Mouse (Mus musculus): Measurements from ENCODE around the gene Sephs2. TPM values are rescaled to one million over a fixed set of nuclear protein-coding genes. Genes with fewer than 3 reads are reported as not detected.
"Not testable (repeated sequence)": the region's sequence is repeated elsewhere in the genome, so short reads cannot be mapped to it uniquely, and the experiment has no call there.

Sephs2 gene
- polyA plus RNA-seq, 1 experiment from 2014 or later, result 78.0 TPM

GRCm38 (mm10) chr7:127253341-127253740 lies 20.5 kb downstream of the Sephs2 start:
- Histone ChIP-seq H3K4me3 (ENCODE audit: low read depth, low read length) (peak overlapping the region; percentile 55), H3K27ac (ENCODE audit: low read depth, low read length) (no peak overlapping the region), H3K27me3 (ENCODE audit: control insufficient read depth, insufficient read depth, low read length) (no peaks in the 10 kb centered on the region), H3K9me3 (ENCODE audit: control insufficient read depth, low read length) (no peaks in the 10 kb centered on the region), H3K4me2 (ENCODE audit: low read depth) (peak overlapping the region; percentile 92), H3K36me3 (ENCODE audit: control insufficient read depth, insufficient read depth, low read length) (no peaks in the 10 kb centered on the region; the same call in 1 of the 2 replicates), H3K9ac (ENCODE audit: low read length) (no peak overlapping the region; the same call in 1 of the 2 replicates), H3K4me1 (ENCODE audit: control insufficient read depth, insufficient read depth, low read length) (peaks cover 9% of the 10 kb centered on the region; the same call in 1 of the 2 replicates)
- ATAC-seq (ENCODE audit: insufficient read depth, low FRiP score, low TSS enrichment) (no peak), DNase-seq (ENCODE audit: low spot score) (no peak)
- WGBS, result 82% methylated on average over 6 of the region's 6 CpGs

- 94% methylated on average over 2 of the region's 2 CpGs for WGBS
- H3K4me3 ChIP-seq (ENCODE audit: low read depth, low read length), result no peak overlapping the region
- ATAC-seq (ENCODE audit: insufficient read depth, low FRiP score, low TSS enrichment) (no peak), DNase-seq (ENCODE audit: low spot score) (peak; percentile 25)
- no peaks in the 10 kb centered on the region for H3K9me3 ChIP-seq (ENCODE audit: control insufficient read depth, low read length)
- H3K4me2 ChIP-seq (ENCODE audit: low read depth), result no peak overlapping the region
- H3K36me3 ChIP-seq (ENCODE audit: control insufficient read depth, insufficient read depth, low read length), result no peaks in the 10 kb centered on the region; the same call in 1 of the 2 replicates
- no peaks in the 10 kb centered on the region for H3K27me3 ChIP-seq (ENCODE audit: control insufficient read depth, insufficient read depth, low read length)
- no peak overlapping the region for H3K9ac ChIP-seq (ENCODE audit: low read length)
- H3K27ac ChIP-seq (ENCODE audit: low read depth, low read length), result no peak overlapping the region
- H3K4me1 ChIP-seq (ENCODE audit: control insufficient read depth, insufficient read depth, low read length), result peaks cover 9% of the 10 kb centered on the region; the same call in 1 of the 2 replicates
Measured at GRCm38 (mm10) chr7:127252414-127252813, 21.4 kb downstream of the Sephs2 start.

DNA sequence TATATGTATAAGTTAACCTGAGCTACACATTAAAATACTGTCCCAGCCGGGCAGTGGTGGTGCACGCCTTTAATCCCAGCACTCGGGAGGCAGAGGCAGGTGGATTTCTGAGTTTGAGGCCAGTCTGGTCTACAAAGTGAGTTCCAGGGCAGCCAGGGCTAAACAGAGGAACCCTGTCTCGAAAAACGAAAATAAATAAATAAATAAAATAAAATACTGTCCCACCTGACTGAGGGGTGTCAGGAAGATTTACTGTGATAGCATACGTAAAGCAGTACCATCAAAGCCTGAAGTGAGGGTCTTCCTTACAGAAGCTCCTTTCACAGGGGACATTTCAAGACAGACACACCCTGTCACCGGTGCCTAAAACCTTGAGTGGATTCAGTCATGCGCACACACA lies 23.3 kb downstream of the Sephs2 start:
- WGBS, result 91% methylated on average over 8 of the region's 8 CpGs
- not testable (repeated sequence) for H3K9me3 ChIP-seq (ENCODE audit: control insufficient read depth, low read length); H3K9ac ChIP-seq (ENCODE audit: low read length); ATAC-seq (ENCODE audit: insufficient read depth, low FRiP score, low TSS enrichment); H3K27ac ChIP-seq (ENCODE audit: low read depth, low read length); DNase-seq (ENCODE audit: low spot score); H3K36me3 ChIP-seq (ENCODE audit: control insufficient read depth, insufficient read depth, low read length); H3K4me3 ChIP-seq (ENCODE audit: low read depth, low read length); H3K27me3 ChIP-seq (ENCODE audit: control insufficient read depth, insufficient read depth, low read length); H3K4me2 ChIP-seq (ENCODE audit: low read depth)
- peaks cover 13% of the 10 kb centered on the region for H3K4me1 ChIP-seq (ENCODE audit: control insufficient read depth, insufficient read depth, low read length)

- Histone ChIP-seq H3K9ac (ENCODE audit: low read length) (peak overlapping the region; percentile 85), H3K27ac (ENCODE audit: low read depth, low read length) (peak overlapping the region; percentile 77), H3K36me3 (ENCODE audit: control insufficient read depth, insufficient read depth, low read length) (peaks cover 3% of the 10 kb centered on the region; the same call in 1 of the 2 replicates), H3K4me1 (ENCODE audit: control insufficient read depth, insufficient read depth, low read length) (peaks cover 14% of the 10 kb centered on the region), H3K27me3 (ENCODE audit: control insufficient read depth, insufficient read depth, low read length) (no peaks in the 10 kb centered on the region), H3K4me3 (ENCODE audit: low read depth, low read length) (peak overlapping the region; percentile 67), H3K9me3 (ENCODE audit: control insufficient read depth, low read length) (no peaks in the 10 kb centered on the region), H3K4me2 (ENCODE audit: low read depth) (peak overlapping the region; percentile 72)
- WGBS, result 12% methylated on average over 26 of the region's 33 CpGs
- DNase-seq (ENCODE audit: low spot score) (no peak), ATAC-seq (ENCODE audit: insufficient read depth, low FRiP score, low TSS enrichment) (peak; percentile 76)
Measured at GRCm38 (mm10) chr7:127244658-127245510, 29.0 kb downstream of the Sephs2 start.

DNA sequence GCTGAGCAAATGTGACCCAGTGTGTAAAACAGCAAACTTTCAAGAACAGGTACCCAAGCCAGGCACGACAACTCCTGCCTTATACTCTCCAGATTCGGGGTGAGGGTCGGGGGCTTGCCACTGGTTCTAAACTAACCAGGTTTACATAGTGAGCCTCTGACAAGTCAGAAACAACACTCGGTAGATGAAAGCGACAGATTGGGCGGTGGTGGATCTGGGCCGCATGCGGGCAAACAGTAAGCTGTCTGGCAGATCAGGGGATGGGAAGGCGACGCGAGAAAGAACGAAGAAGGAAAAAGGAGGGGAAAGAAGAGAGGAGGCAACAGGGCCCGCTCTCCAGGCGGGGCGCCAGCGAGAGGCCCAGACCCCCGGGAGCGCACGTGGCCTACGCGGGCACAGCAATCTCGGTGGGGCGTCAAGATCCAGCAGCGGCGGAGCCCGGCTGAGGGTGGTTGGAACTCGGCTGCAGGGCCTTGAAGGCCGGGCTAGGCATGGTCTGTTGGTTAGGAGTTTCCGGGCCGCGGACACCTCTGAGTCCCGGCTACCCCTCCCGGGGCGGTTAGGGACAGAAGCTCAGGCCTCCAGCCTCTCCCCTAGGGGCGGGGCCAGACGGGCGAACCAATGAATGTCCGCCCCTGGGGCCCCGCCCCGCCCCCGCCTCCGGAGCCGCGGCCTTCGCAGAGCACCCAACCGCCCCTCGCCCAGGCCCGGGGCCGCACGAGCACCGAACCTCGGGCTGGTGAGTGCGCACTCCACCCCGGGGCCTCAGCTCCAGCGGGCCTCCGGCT lies 29.8 kb downstream of the Sephs2 start, which contains the start of gene Zfp771:
Gene Zfp771 (plus strand): TSS at position 405 of the 788 bp plus-strand sequence.
- H3K27ac ChIP-seq (ENCODE audit: low read depth, low read length), result peak within 1 kb of the TSS; percentile 77
- H3K4me3 ChIP-seq (ENCODE audit: low read depth, low read length), result peak within 1 kb of the TSS; percentile 67
- WGBS, result 2% methylated on average over 47 of the region's 56 CpGs
- peaks cover 3% of the 10 kb centered on the region; the same call in 1 of the 2 replicates for H3K36me3 ChIP-seq (ENCODE audit: control insufficient read depth, insufficient read depth, low read length)
- H3K27me3 ChIP-seq (ENCODE audit: control insufficient read depth, insufficient read depth, low read length), result no peaks in the 10 kb centered on the region
- H3K4me1 ChIP-seq (ENCODE audit: control insufficient read depth, insufficient read depth, low read length), result peaks cover 14% of the 10 kb centered on the region
- peak within 1 kb of the TSS; percentile 72 for H3K4me2 ChIP-seq (ENCODE audit: low read depth)
- DNase-seq (ENCODE audit: low spot score), result peak; percentile 96
- H3K9me3 ChIP-seq (ENCODE audit: control insufficient read depth, low read length), result no peaks in the 10 kb centered on the region
- peak; percentile 93 for ATAC-seq (ENCODE audit: insufficient read depth, low FRiP score, low TSS enrichment)
- H3K9ac ChIP-seq (ENCODE audit: low read length), result peak within 1 kb of the TSS; percentile 85

DNA sequence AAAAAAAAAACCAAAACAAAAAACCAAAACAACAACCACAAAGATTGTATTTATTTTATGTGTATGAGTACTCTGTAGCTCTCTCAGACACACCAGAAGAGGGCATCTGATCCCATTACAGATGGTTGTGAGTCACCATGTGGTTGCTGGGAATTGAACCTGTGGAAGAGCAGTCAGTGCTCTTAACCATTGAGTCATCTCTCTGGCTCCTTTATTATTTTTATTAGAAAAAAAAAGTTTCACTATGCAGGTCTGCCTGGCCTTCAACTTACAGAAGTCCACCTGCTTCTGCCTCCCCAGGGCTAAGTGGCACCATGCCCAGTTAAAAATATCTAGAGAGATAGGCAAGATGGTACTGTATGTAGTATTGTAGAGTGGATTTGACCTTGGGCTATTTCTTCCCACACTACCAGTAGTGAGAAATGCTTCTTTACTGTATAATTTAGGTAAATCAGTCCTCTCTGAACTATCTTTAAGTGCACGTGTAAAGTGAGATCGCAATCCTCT lies 30.4 kb downstream of the Sephs2 start:
- Histone ChIP-seq H3K4me1 (ENCODE audit: control insufficient read depth, insufficient read depth, low read length) (peaks cover 14% of the 10 kb centered on the region), H3K27ac (ENCODE audit: low read depth, low read length) (peak overlapping the region; percentile 77), H3K9me3 (ENCODE audit: control insufficient read depth, low read length) (no peaks in the 10 kb centered on the region), H3K4me3 (ENCODE audit: low read depth, low read length) (peak overlapping the region; percentile 67), H3K27me3 (ENCODE audit: control insufficient read depth, insufficient read depth, low read length) (no peaks in the 10 kb centered on the region), H3K36me3 (ENCODE audit: control insufficient read depth, insufficient read depth, low read length) (peaks cover 3% of the 10 kb centered on the region), H3K9ac (ENCODE audit: low read length) (no peak overlapping the region), H3K4me2 (ENCODE audit: low read depth) (peak overlapping the region; percentile 72)
- no peak for ATAC-seq (ENCODE audit: insufficient read depth, low FRiP score, low TSS enrichment)
- WGBS, result 42% methylated on average over 2 of the region's 2 CpGs
- DNase-seq (ENCODE audit: low spot score), result no peak

DNA sequence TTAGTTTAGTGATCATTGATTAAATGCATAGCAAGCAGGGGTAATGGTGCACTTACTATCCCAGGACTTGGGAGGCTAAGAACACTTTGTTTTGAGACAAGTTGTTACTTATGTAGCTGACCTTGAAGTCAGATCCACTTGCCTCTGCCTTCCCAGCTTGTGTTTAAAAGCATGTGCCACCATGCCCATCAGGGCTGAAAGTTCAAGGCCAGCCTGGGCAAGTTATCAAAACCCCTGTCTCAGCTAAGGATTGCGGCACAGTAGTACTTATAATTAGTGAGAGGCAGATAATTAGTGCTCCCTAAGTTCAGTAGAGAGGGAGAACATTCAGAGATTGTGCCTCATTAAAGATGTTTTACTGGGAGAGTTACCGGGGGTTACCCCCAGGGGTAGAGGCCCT lies 39.1 kb downstream of the Sephs2 start:
- H3K4me1 ChIP-seq (ENCODE audit: control insufficient read depth, insufficient read depth, low read length), result peaks cover 21% of the 10 kb centered on the region
- no peak for ATAC-seq (ENCODE audit: insufficient read depth, low FRiP score, low TSS enrichment)
- H3K4me3 ChIP-seq (ENCODE audit: low read depth, low read length), result peak overlapping the region; percentile 94; the same call in 1 of the 2 replicates
- no peak overlapping the region for H3K27ac ChIP-seq (ENCODE audit: low read depth, low read length)
- H3K4me2 ChIP-seq (ENCODE audit: low read depth), result peak overlapping the region; percentile 82; the same call in 1 of the 2 replicates
- no peak overlapping the region for H3K9ac ChIP-seq (ENCODE audit: low read length)
- 100% methylated on average over 2 of the region's 2 CpGs for WGBS
- no peaks in the 10 kb centered on the region for H3K27me3 ChIP-seq (ENCODE audit: control insufficient read depth, insufficient read depth, low read length)
- peaks cover 29% of the 10 kb centered on the region for H3K36me3 ChIP-seq (ENCODE audit: control insufficient read depth, insufficient read depth, low read length)
- no peaks in the 10 kb centered on the region for H3K9me3 ChIP-seq (ENCODE audit: control insufficient read depth, low read length)
- no peak for DNase-seq (ENCODE audit: low spot score)

GRCm38 (mm10) chr7:127233765-127234164 lies 40.1 kb downstream of the Sephs2 start:
- peak overlapping the region; percentile 82 for H3K4me2 ChIP-seq (ENCODE audit: low read depth)
- H3K27me3 ChIP-seq (ENCODE audit: control insufficient read depth, insufficient read depth, low read length), result no peaks in the 10 kb centered on the region
- peaks cover 32% of the 10 kb centered on the region for H3K36me3 ChIP-seq (ENCODE audit: control insufficient read depth, insufficient read depth, low read length)
- peak overlapping the region; percentile 95 for H3K9ac ChIP-seq (ENCODE audit: low read length)
- H3K9me3 ChIP-seq (ENCODE audit: control insufficient read depth, low read length), result no peaks in the 10 kb centered on the region
- 8% methylated on average over 9 of the region's 9 CpGs for WGBS
- DNase-seq (ENCODE audit: low spot score), result no peak
- peaks cover 21% of the 10 kb centered on the region for H3K4me1 ChIP-seq (ENCODE audit: control insufficient read depth, insufficient read depth, low read length)
- no peak for ATAC-seq (ENCODE audit: insufficient read depth, low FRiP score, low TSS enrichment)
- peak overlapping the region; percentile 98 for H3K27ac ChIP-seq (ENCODE audit: low read depth, low read length)
- H3K4me3 ChIP-seq (ENCODE audit: low read depth, low read length), result peak overlapping the region; percentile 94
